Mouse (Mus musculus) hindlimb bud, embryonic 11.5 days (tissue): ENCODE data around the gene Dbx2.

Experiments
- DNase-seq: peaks from one replicate; pipeline ENCODE4 v3.0.0-alpha.2; 2012; ENCODE audit warnings: low read depth, low spot score; ENCODE audit errors: extremely low spot score

Gene Dbx2

DNA sequence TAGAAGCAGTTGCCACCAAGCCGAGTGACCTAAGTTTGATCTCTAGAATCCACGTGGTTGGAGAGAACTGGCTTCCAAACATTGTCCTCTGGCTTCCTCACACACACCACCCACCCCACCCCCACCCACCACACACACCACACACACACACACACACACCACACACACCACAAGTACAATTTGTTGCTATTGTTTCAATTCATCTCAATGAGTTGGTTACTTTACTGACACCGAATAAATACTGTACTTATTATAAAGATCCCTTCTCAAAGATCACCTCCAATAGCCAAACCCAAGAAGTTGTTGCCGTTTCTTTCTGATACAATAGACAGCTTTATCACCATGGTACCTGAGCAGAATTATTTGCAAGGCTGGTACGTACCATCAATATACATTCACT, at the start of gene Dbx2:
Gene Dbx2, minus strand, starts transcription at position 101 of the 400 bp plus-strand sequence.
- DNase-seq = no peak

DNA sequence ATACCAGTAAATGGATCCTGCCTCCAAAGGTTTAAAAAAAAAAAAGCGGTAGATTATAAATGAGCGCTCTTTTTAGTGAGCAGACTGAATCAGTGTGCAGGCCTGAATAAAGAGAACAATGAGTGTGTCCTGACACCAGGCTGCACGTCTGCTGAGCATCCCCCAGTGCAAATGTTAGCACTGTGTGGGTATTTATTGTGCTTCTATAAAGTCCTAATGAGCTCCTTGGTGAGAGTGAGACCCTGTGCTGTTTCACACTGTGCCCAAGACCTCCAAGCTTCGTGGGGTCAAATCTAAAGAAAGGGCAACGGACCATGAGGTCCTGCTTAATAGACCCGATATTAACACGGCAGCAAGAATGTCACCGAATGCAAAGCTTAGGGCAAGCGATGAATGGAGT, 46.4 kb upstream of the Dbx2 start:
- no peak for DNase-seq

DNA sequence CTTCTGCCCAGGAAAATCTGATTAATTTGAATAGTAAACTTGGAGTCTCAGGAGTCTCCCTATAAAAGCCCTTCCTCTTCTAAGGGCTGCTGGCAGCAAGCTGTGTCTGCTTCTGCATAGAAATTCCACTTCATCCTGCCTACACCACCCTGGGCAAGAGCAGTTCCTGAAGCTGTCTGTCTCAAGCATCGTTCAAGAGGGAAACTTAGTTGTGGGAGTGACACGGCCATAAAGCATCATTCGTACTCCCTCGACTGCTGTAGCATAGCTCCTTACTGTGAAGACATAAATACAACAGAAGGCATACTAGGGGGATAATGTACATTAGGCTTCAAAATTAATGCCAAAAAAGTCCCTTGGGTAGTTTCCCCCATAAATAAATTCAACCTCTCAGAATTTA, 45.8 kb upstream of the Dbx2 start:
- no peak for DNase-seq

DNA sequence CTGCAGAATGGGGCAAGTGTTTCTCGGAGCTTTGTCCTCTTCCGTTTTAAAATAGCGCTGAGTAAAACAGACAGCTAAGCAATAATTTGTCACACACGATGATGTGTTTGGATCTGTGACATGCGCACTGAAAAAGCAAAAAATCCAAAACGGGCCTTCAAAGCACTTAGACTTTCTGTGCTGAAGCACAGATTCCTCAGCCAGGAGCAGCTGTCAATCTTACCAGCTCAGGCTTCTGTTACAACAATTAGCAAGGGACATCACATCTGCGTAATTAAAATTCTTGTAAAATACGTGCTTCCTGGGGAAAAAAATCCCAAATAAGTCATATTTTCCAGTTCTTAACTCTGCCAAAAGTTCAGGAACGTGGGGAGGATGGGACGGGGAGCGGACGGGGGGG, 43.6 kb upstream of the Dbx2 start:
- DNase-seq = no peak

DNA sequence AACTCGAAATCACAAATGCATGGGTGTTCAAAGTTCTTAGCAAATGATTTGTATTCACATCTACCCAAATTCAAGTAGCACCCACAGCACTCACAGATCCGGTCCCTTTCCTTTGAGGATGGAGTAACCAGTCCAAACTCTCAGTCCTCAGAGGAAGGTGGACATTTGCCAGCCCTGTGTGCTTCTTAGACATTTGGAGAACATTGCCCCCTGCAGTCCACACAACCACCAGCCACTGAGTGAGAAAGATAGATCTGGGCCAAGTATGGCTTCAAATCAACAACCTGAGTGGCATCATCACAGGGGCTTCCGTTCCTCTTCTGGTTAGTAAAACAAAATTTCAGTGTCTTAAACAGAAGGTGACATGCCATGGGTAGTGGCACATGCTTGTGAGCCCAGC, 38.0 kb upstream of the Dbx2 start:
- DNase-seq = no peak

DNA sequence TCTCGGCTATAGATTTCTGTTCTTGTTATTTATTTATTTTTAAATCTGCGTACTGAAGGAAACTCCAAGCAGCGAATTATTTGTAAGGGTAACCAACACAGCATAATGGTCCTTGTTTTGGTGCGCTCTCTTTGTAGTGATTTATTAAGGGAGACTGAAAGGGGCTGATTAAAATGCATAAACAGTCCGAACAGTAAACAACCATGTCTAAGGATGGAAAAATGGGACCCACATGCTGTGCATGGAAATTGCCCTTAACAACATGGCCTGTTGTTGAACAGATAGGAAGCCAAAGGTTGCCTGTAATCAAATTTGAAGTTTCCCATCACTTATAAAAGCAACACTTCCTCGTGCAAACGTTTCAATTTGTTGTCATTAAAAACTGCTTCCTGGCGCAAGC, 35.8 kb upstream of the Dbx2 start:
- DNase-seq = no peak

DNA sequence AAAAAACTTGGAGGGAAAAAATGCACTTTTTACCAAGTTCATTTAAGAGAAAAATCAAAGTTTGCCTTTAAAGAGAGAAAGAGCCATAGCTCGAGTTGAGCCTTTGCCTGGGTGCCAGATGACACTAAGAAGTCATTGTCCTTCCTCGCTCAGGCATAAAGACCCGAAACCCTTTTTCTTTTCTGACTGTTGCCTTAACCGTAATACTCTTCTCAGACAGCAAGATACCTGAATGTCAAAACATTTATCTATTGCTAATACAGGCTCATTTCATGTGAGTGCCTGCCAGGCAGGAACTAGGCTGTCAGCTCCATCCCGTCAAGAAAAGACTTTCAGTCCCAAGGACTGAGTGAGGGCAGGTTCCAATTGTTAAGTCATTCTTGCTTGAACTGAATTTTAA, 35.4 kb upstream of the Dbx2 start:
- no peak for DNase-seq

DNA sequence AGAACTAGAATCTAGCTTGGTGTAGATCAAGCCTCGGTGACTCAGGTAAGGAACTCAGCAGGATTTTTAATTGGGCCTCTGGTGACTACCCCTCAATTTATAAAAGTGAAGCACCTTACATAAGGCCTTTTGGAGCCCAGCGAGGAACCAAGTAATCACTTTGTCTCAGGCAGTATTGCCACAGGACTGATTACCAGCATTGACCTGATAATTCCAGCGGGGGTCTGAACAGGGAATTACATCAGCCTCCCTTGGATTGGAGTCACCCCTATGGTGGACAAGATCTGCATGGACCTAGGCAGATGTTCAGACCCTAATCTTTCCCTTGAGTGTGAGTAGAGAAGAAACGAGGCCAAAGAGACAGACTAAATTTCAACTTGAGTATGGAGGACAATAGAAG, 26.9 kb upstream of the Dbx2 start:
- no peak for DNase-seq

DNA sequence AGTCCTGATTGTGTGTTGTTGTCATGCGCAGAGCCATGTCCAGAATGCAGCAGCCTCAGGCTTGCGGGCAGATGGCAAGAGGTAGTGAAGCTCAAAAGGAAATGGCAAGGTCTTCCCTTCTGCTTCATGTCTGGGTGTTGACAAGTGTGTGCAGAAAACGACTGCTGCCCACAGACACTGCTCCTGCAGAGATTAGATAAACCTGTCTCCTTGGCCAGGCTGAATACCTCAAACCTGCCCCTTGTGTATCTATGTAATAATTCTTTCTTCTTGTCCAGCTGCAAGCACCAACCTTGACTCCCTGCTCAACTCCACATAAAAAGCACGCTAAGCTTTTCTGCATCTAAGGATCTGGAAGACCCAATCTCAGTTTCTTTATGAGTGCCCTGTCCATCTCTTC, 19.9 kb upstream of the Dbx2 start:
- DNase-seq = no peak

DNA sequence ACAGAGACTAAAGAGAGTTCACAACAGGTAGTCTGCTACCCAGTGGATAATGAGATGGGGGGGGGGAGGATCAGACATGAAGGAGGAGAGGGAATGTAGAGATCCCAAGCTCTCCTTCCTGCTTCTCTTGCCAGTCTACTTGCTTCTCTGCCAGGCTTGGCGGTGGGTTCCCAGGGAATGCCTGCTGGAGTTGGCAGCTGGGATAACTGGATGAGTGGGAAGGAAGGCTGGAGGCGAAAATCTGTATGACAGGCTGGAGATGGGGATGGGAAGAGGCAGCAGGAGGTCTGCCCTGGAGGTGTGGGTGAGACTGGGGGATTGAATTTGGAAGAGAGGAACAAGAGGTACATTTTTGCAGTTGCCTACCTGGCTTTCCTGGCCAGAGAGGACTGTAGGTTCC, 19.4 kb upstream of the Dbx2 start:
- no peak for DNase-seq

DNA sequence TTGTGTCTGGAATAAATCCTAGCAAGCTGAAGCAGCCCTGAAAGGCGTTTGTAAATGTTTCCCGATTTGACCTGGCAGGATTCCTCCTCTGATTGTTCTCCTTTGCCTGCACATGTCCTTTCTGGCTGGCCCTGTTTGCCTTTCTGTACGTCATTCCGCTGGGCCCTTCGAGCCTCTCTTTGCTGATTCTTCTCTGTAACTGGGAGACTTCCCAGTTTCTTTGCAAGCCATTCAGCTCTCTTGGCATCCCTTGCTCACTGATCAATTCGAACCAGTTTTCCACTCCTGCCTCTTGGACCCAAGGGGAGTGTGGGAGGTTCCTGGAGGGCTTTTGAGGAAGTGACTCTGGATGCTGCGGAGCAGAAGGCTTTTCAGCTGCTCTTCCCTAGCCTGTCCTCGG, 11.4 kb upstream of the Dbx2 start:
- DNase-seq = no peak

DNA sequence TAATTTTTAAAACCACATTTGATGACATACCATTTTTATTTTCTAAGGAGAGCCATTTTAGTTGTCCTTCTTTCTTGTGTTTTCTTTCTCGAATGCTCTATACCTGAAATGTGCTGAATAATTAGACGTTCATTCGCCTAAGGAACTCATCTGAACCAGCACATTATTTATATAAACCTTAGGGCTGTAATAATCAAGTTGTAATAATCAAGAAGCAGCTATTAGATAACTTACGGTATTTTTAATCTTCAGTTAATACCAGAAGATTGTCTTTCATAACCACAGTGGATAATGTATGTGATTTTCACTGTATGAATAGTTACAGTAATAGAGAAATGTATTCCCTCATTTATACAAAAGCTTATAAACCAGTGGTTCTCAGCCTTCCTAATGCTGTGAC, 9.2 kb upstream of the Dbx2 start:
- no peak for DNase-seq

DNA sequence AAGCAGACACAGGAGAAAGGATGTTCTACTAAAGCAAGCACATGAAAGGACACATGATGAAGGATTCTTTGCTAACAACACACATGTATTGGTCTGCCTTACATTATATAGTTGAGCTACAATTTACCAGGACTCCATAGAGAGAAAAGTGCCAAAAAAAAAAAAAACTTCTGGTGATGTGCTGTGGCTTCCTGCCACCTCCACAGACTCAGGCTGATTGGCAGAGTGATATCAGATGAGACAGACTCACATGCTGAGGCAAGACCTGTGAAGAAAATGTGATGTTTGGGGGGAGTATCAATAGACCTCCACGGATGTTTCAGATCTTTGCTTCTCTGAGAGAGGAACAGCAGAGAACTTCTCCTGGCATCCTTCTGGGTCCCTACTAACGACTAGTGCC, 6.0 kb upstream of the Dbx2 start:
- DNase-seq = no peak

DNA sequence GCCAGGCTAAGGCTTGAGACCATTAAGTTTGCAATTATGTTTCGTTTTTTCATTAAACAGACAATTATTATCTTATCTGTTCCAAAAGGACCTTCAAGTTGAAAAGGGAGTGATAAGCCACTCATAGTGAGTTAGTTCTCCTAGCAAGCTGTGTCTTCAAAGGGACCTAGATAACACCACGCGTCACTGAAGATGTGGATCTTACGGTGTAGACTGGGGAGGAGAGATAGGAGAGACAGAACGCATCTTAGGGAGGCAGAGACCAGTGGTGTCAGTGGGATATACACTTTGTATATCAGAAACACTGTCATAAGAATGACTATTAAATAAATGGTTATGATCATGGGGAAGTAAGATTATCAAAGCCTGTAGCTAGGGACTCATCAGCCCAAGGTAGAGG, 4.6 kb upstream of the Dbx2 start:
- DNase-seq = no peak

DNA sequence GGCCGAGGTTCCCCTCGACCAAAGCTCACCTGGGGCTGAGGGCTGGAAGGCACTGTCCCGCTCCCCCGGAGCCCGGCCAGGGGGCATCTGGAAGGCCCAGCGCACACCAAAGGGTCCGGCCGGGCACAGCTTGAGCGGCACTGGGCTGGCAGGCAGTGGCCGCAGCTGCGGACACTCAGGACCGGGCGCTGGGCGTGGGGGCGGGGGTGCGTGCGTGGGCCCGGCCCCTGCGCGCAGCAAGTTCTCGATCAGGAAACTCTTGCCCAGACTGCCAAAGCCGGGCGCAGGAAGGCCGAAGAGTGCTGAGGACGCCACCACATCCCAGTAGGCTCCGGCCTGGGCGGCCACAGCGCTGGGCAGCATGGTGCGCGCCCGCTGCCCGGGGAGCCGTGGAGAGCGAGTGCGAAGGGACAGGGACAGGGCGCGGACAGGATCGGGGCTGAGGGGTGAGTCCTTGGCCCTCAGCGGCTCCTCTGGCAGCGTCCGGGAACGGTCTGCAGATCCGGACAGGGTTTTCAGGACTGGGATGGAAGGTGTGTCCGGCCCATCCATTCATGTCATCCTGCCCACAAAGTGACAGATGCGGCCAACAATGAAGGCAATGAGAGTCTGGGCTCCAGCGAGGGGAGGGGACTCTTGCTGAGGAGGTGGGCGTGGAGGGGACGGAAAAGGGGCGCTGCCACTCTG, 1.4 kb downstream of the Dbx2 start:
- no peak for DNase-seq

DNA sequence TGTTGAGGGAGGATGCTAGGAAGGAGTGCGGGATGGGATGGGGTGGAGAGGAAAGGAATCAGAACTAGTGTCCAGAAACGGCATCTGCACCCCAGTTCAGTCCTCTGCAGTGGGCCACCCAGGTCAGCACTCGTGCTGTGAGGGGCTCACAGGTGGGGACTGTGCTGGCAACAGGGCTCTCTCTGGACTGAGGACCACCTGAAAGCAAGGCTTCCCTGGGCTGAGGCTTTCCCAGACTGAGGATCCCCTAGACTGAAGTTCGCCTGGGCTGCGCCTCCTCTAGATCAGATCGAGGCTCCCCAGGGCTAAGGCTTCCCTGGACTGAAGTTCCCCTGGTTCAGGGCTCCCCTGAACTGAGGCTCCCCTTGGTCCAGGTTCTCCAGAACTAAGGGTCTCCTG, 1.9 kb downstream of the Dbx2 start:
- DNase-seq = no peak

DNA sequence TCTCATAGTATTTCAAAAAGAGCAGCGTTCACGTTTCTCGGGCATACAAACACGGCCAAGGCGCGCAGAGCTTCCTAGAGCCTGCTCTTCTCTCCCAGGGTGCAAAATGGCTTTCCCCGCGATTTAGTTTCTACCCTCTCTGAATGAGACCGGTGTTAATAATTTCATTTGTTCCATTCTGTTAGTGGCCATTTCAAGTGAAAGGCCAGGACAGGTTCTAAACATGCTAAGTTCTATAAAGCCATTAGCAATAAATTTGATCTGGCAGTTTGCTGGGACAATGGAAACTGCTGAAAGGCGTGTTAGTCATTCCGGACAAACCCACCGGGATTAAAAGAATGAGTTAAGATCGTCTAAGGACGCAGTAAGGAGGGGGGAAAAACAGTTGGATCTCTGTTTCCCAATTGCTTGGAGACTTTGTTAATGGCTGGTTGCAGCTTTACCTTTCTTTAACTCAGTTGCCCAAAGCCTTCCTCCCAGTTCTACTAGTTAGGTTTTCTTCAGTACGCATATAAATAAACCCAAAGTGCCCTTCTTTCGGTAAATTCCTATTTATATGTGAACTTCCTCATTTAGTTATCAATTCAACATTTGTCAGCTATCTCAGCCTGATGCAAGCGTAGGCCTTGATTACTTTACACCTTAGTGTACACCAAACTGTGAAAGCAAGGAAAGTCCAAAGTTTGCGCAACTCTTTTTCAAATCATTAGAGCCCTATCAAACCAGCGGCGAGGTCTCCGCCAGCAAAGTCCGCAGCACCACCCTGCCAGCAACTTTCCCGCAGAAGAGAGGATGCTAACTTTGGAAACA, 2.7 kb downstream of the Dbx2 start:
- no peak for DNase-seq

DNA sequence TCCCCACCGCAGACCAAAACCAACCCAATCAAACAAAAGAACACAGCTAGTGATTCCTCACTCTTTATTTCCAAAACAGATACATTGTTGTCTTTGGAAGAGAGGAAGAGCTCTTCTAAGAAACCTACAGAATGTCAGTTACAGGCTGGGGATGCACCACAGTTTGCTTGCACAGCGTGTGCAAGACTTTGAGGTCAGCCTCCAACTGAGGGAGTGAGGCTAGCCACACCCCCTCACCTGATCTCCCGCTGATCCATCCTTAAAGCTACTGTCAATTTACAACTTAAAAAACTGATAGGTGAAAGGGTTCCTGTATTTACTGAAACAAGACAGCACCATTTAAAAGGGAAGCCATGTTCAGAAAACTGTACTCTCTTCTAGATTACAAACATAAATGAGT, 3.9 kb downstream of the Dbx2 start:
- no peak for DNase-seq

DNA sequence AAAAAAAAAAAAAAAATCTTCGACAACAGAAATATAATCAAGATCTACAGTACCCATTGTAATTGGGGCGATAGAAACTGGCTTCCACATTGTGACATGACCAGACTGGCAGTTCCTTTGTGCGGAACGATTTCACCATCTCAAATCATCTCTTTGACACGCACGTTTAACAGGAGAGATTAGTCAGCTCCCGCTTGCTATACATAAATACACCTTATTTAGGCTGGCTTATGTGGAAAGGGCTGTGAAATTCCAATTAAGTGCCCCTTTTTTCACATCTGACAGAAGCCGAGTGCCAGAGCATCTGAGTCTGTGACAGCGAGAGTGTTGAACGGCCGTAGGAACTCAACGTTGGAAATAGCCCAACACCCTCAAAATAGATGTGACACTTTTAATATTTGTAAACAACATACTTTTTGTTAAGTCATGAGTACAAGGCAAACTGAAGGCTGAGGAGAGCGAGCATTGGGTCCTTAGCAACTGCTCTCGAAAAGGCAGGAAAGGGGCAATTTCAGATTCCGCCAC, 12.2 kb downstream of the Dbx2 start:
- no peak for DNase-seq

DNA sequence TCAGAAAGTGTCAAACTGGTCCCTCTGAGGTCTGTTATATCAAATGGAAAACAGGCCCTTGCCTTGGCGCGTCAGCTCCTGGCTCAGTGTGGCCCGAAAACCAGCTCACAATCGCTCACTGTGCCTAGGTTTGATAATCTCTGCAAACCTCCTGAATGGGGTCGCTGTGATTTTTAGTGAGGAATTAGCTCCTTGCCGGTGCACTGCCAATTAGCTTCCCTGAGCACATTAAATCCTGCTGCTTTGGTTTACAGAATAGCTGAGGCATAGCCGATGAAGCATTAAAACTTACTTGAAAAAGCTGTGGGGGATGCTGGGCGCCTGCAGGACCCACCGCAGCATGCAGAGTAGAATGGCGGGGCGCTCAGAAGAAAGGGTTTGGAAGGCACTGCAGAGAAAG, 15.4 kb downstream of the Dbx2 start:
- no peak for DNase-seq

DNA sequence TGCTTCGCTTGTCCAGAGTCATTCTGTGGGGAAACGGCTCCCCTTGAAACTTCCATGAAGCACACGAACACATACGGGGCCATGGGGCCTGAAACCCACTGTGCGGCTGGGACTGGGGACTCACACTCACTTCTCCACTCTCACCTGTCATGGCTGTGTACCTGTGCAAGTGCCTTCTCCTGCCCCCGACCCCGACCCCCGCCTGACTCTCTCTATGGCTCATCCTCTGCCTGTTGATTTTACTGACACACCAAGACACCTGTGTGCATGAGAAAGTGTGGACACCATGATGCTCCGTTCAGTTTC, 16.0 kb downstream of the Dbx2 start:
- DNase-seq = no peak

DNA sequence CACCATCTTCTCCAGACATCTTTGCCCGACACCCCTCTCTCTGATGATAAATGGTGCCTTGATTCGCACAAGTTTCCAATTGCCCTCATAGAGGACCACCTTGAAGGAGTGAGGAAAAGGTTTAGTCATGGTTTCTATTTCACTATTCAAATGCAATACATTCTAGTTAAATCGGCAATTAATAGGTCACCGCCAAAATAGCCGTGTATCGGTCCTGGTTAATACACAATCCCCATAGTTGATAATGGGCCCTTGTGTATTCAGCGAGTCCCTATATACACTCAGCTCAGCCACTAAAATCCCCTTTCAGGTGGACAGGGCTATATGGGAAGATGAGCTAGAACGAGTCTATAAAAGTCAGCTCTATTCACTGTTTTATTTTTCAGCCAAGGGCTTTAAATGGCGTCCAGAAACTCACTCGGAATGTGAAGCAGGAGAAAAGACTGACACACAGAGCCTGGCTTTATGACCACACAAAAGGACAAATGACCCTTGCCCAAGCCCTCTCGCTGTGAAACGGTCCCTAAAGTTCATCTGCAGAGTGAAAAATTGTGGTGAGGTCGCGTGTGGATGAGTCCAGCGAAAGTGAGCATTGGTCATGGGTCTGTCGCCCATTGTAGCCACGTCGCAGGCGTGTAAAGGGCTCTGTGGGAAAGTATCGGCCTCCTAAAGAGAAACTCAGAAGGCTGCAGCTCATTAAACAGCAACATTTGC, 16.5 kb downstream of the Dbx2 start:
- DNase-seq = no peak
